Mouse (Mus musculus) CH12.LX (cell line): ENCODE measurements around the gene Spop.

Experiments used
- CTCF ChIP-seq, 2 experiments: IDR thresholded peaks in 1 of 2; conservative IDR thresholded peaks in 1 of 2; 2 replicates each; pipeline ENCODE4 v1.5.1; 2011 to 2012; ENCODE audit warnings: low read depth in 2 of 2, low read length in 2 of 2, improper control_type of control experiment in 1 of 2, inconsistent platforms in 1 of 2, mild to moderate bottlenecking in 1 of 2, moderate library complexity in 1 of 2
- IRF4 ChIP-seq: IDR thresholded peaks from 2 replicates; pipeline ENCODE4 v1.6.1; 2014; ENCODE audit warnings: low read depth, mild to moderate bottlenecking, inconsistent platforms, low read length, improper control_type of control experiment
- NRF1 ChIP-seq: IDR thresholded peaks from 2 replicates; pipeline ENCODE4 v1.6.1; 2014; ENCODE audit warnings: low read depth, mild to moderate bottlenecking, inconsistent platforms, low read length, improper control_type of control experiment, moderate library complexity
- POLR2A ChIP-seq: IDR thresholded peaks from 2 replicates; pipeline ENCODE4 v1.6.1; 2011; ENCODE audit warnings: low read depth, mild to moderate bottlenecking, improper control_type of control experiment, low read length
- POLR2AphosphoS2 ChIP-seq: IDR thresholded peaks from 2 replicates; pipeline ENCODE4 v1.6.1; 2011; ENCODE audit warnings: low read depth, low read length, improper control_type of control experiment
- SIN3A ChIP-seq: IDR thresholded peaks from 2 replicates; pipeline ENCODE4 v1.6.1; 2012; ENCODE audit warnings: low read length, improper control_type of control experiment, inconsistent platforms

DNA sequence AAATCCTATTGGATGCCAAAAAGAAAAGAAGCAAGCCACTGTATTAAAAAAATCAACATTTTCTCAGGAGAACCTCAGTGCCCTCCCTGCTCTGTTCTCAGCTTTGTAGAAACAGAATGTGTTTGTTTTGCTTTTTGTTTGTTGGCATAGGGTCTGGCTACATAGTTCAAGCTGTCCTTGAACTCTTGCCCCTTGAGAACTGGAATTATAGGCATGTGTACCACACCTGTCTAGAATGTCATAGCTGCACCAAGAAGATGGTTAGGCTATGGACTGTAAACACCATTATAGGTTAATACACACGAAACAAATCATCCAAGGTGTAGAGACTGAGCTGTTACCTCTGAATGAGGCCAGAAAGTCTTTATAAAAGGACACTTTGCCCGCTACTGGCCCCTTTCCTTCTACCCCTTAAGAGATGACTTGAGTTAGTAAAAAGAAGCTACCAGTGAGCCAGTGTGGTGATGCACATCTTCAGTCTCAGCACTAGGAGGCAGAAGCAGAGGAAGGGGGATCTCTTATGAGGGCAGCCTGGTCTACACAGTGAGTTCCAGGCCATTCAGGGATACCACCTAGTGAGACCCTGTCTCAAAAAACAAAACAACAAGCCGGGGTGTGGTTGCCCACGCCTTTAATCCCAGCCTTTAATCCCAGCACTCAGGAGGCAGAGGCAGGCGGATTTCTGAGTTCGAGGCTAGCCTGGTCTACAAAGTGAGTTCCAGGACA, 32.9 kb downstream of the Spop start:
- TF ChIP-seq NRF1 (no peak), POLR2A (no peak), SIN3A (no peak), CTCF (conservative IDR thresholded peaks at IDR 0.05 in 1 of 2, IDR thresholded peaks at IDR 0.05 in 1 of 2; ENCODE audit: low read depth in 2 of 2, low read length in 2 of 2) (0 out of 4 replicates have a peak, but pooled peaks of 1 of the 2 experiments have one; percentile 8), POLR2AphosphoS2 (no peak), IRF4 (no peak)
